Mouse (Mus musculus) small intestine, adult 2 months (tissue): ENCODE results near the gene Cmpk1. TPM values are rescaled to one million over a fixed set of nuclear protein-coding genes. Genes with fewer than 3 reads are reported as not detected.

ENCODE experiments used
- H3K27ac ChIP-seq: fragments of 200-500 bp; 2 replicates; pipeline ENCODE4 v1.5.1; 2012; ENCODE audit warnings: low read depth, low read length, control low read depth, inconsistent platforms; ENCODE audit not compliant: insufficient read depth
- H3K27me3 ChIP-seq: fragments of 200-500 bp; 2 replicates; pipeline ENCODE4 v1.6.1; 2012; ENCODE audit warnings: mild to moderate bottlenecking, moderate library complexity, low read length, inconsistent platforms; ENCODE audit not compliant: control insufficient read depth, insufficient read depth
- H3K36me3 ChIP-seq: fragments of 200-500 bp; 2 replicates; pipeline ENCODE4 v1.6.1; 2012; ENCODE audit warnings: mild to moderate bottlenecking, low read length, control low read depth, inconsistent platforms; ENCODE audit not compliant: control insufficient read depth, insufficient read depth
- H3K4me1 ChIP-seq: fragments of 200-500 bp; 2 replicates; pipeline ENCODE4 v1.6.1; 2012; ENCODE audit warnings: low read length, inconsistent platforms, mixed read lengths; ENCODE audit not compliant: control insufficient read depth, insufficient read depth, insufficient read length
- H3K4me3 ChIP-seq: fragments of 200-500 bp; 2 replicates; pipeline ENCODE4 v1.5.1; 2012; ENCODE audit warnings: low read depth, mild to moderate bottlenecking, control low read depth, inconsistent platforms, low read length, moderate library complexity
- CTCF ChIP-seq: fragments of 200-500 bp; IDR thresholded peaks from 2 replicates; pipeline ENCODE4 v1.5.1; 2012; ENCODE audit warnings: low read depth, mild to moderate bottlenecking, control low read depth, inconsistent platforms, low read length, moderate library complexity, mixed read lengths; ENCODE audit not compliant: insufficient replicate concordance, insufficient read length; ENCODE audit errors: extremely low read depth
- POLR2A ChIP-seq: fragments of 200-500 bp; IDR thresholded peaks from 2 replicates; pipeline ENCODE4 v1.6.1; 2012; ENCODE audit warnings: low read depth, mild to moderate bottlenecking, control low read depth, inconsistent platforms, low read length, moderate library complexity
- WGBS: fragments of 180-500 bp; shearing (Covaris S2); methylation state at CpG from one replicate; pipeline ENCODE4 v1.1.7; 2018; 5-methylcytosine and 5-hydroxymethylcytosine counted together
- polyA plus RNA-seq: library from polyadenylated mRNA; depleted of rRNA; stranded (reverse); fragments of >200 nt; gene quantifications from 2 replicates; pipeline ENCODE4 v1.2.3, GENCODE M21; 2012

Gene Cmpk1
- polyA plus RNA-seq, 1 experiment: 43.1 TPM

DNA sequence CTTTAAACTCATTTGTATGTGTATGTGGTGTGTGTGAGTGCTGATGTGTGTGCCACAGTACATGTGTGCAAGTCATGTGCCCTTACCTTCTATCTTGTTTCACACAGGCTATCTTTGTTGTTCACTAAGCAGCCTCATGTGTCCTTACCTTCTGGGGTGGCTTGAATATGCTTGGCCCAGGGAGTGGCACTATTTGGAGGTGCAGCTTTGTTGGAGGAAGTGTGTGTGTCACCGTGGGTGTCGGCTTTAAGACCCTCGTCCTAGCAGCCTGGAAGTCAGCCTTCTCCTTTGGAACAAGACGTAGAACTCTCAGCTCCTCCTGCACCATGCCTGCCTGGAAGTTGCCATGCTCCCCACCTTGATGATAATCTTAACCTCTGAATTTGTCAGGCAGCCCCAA, 40.6 kb downstream of the Cmpk1 start:
- Histone ChIP-seq H3K27ac (no peak overlapping the region), H3K36me3 (no peaks in the 10 kb centered on the region), H3K4me1 (no peaks in the 10 kb centered on the region), H3K4me3 (no peak overlapping the region), H3K27me3 (no peaks in the 10 kb centered on the region)
- TF ChIP-seq CTCF (no peak), POLR2A (no peak)
- WGBS: 80% methylated on average over 4 of the region's 4 CpGs

DNA sequence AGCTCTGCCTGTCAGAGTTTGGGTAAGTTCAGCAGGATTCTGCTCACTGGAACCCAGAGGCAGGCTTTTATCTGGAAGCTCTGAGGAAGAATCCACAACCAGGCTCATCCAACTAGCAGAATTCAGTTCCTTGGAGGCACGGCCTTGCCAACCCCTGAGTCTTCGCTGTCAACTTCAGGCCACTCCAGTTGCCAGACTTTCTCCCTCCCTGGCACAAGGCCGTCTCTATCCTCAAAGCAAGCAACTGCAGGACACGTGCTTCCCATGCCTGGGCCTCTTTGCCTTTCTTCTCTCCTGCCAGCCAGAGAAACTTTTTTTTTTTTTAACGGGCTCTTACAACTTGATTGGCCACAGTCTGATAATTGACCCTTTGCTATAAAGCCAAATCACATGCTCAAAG, 42.0 kb downstream of the Cmpk1 start:
- 19% methylated on average over 5 of the region's 5 CpGs for WGBS
- H3K4me1 ChIP-seq: no peaks in the 10 kb centered on the region
- no peaks in the 10 kb centered on the region for H3K27me3 ChIP-seq
- no peak overlapping the region for H3K27ac ChIP-seq
- no peak overlapping the region for H3K4me3 ChIP-seq
- TF ChIP-seq CTCF (no peak), POLR2A (no peak)
- no peaks in the 10 kb centered on the region for H3K36me3 ChIP-seq

DNA sequence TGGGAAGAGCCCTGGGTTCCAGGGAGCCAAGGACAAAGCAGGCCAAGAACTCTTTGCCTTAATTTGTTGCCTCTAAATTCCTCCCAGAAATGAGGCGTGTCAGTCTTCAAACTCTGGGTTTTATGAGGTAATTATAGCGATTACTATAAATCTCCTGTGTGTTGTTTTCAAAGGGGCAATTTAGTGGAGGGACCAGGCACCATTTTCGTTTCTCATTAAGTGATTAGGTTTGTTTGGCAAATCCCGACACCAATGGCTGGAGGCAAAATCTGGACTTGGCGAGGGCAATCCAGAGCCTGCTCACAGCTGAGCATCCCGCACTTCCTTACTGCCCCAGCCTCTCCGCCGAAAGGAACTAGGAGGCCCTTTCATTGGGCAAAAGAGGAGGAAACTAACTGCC, 44.5 kb downstream of the Cmpk1 start:
- TF ChIP-seq CTCF: no peak
- TF ChIP-seq POLR2A: no peak
- Histone ChIP-seq H3K4me1 (no peaks in the 10 kb centered on the region), H3K27ac (no peak overlapping the region), H3K36me3 (no peaks in the 10 kb centered on the region), H3K27me3 (no peaks in the 10 kb centered on the region), H3K4me3 (no peak overlapping the region)
- WGBS: 25% methylated on average over 8 of the region's 8 CpGs

DNA sequence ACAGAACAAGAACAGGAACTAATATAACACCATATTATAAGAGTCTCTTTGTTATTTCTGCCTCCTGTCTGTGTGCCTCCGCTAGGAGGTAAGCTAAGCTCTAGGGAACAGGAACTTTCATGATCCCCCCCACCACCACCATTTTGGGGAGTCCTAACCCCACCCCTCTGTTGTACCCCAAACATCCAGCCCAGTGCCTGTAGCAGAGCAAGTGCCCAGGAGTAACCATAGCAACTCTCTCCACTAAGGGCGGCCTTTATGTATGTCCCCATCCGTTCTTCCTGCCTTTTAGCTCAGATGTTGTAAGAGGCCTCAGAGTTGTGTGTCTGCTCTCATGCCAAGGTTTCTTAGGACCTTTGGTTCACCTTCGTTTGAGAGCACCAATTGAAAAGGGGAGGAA, 44.9 kb downstream of the Cmpk1 start:
- Histone ChIP-seq H3K36me3 (no peaks in the 10 kb centered on the region), H3K27me3 (no peaks in the 10 kb centered on the region), H3K27ac (no peak overlapping the region), H3K4me1 (no peaks in the 10 kb centered on the region), H3K4me3 (no peak overlapping the region)
- WGBS: 42% methylated on average over 4 of the region's 4 CpGs
- TF ChIP-seq POLR2A (no peak), CTCF (no peak)

DNA sequence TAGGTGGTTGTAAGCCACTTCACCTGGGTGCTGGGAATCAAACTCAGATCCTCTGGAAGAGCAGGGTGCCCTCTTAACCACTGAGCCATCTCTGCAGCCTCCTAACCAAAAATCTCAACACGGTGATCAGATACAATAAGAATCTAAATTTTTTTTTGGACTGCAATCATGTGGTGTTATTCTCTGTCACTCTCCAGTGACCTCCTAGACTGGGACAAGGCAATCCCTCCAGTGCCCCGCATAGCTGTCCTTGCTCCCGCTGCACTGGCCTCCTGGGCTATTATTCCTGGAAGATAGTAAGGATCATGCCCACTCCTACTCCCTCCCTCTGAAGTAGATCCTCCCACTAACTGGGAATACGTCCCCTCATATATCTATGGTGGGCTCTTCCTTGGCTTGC, 45.7 kb downstream of the Cmpk1 start:
- whole genome bisulfite sequencing: 91% methylated on average over 4 of the region's 4 CpGs
- H3K27ac ChIP-seq: no peak overlapping the region
- no peak for TF ChIP-seq POLR2A
- no peak for TF ChIP-seq CTCF

DNA sequence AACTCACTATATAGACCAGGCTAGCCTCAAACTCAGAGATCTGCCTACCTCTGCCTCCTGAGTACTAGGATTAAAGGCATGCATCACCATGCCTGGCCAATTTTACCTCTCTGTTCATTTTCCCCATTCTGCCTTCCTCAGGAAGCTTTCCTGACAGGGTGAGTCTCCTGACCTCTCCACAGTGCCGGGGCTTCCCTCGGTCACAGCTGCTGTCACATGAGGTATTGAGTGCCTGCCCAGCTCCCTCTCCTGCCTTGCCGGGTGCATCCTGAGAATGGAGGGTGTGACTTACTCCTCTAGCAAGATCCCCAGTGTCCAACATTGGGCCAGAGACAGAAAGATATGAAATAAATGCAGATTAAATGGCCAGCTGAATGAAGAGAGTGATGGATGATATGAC, 48.8 kb downstream of the Cmpk1 start:
- Histone ChIP-seq H3K36me3 (no peaks in the 10 kb centered on the region), H3K27ac (no peak overlapping the region), H3K4me3 (no peak overlapping the region), H3K4me1 (no peaks in the 10 kb centered on the region), H3K27me3 (no peaks in the 10 kb centered on the region)
- TF ChIP-seq CTCF (no peak), POLR2A (no peak)
- 64% methylated on average over 3 of the region's 3 CpGs for WGBS

More for the DNA sequence above, 45.7 kb downstream of the Cmpk1 start:
- Histone ChIP-seq H3K4me1 (no peaks in the 10 kb centered on the region), H3K4me3 (no peak overlapping the region), H3K36me3 (no peaks in the 10 kb centered on the region), H3K27me3 (no peaks in the 10 kb centered on the region)

DNA sequence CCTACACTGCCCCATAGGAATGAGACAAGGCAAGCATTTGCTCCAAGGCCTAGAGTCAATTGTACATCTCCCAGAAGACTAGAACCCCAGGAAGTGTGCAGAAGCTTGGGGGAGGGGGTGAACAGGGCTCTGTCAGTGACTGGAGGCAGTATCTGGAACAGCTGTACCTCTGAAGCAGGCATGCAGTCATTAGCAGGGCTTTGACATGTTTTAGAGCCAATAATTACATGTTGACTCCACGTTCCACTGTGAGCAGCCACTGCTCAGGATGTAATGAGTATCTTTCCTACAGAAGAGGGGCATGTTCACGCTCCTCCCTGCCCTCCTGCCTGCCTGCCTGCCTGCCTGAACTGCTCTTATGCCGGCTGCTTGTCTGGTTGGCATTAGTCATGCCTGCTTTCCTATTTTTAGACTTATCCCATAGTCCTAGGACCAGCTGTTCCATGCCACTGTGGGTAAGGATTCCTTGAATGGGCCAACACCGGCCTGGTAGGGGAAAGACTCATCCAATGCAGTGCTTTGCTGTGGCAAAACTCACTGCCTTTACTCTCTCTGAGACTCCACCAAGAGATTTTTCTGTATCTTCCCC, 49.5 kb downstream of the Cmpk1 start:
- Histone ChIP-seq H3K36me3 (no peaks in the 10 kb centered on the region), H3K27ac (no peak overlapping the region), H3K4me3 (no peak overlapping the region), H3K4me1 (no peaks in the 10 kb centered on the region), H3K27me3 (no peaks in the 10 kb centered on the region)
- TF ChIP-seq POLR2A (no peak), CTCF (no peak)
- WGBS: 87% methylated on average over 4 of the region's 4 CpGs

DNA sequence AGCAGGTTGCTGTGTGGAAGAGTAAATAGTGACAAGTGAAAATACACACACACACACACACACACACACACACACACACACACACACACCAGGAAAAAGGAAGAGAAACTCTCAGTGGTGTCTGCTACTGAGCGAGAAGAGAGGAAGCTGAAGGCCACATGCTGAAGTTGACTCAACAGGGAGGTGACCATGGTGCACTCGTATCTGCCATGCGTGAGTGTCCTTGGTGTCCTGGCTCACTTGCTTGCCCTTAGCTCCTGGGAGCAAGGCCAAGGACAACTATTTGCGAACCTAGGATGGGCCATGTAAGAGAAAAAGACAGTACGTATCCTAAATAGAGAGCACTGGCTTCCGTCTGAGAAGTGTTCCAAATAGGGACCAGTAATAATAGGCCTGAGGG, 52.9 kb downstream of the Cmpk1 start:
- WGBS: 71% methylated on average over 6 of the region's 6 CpGs
- no peaks in the 10 kb centered on the region for H3K27me3 ChIP-seq
- no peak overlapping the region for H3K4me3 ChIP-seq
- H3K4me1 ChIP-seq: no peaks in the 10 kb centered on the region
- H3K27ac ChIP-seq: no peak overlapping the region
- TF ChIP-seq CTCF (no peak), POLR2A (no peak)
- H3K36me3 ChIP-seq: no peaks in the 10 kb centered on the region
